Mouse (Mus musculus) natural killer cell, adult 2 months (primary cell): ENCODE data around the gene Fam107a.
A peak's percentile ranks its signal among the peaks of the same experiment; 100 is the strongest.
"Not testable (repeated sequence)": the region's sequence is repeated elsewhere in the genome, so short reads cannot be mapped to it uniquely, and the experiment has no call there.

Experiments
- DNase-seq, 2 experiments: peaks; one replicate each; pipeline ENCODE4 v3.0.0; 2022; ENCODE audit warnings: low spot score in 2 of 2

The Fam107a gene

GRCm38 (mm10) chr14:8316366-8317193, 1.2 kb downstream of the Fam107a start:
- no peak for DNase-seq

GRCm38 (mm10) chr14:8315169-8315568, 2.7 kb downstream of the Fam107a start:
- no peak for DNase-seq

- DNase-seq = peak in 1 of 2 experiments; percentile 8
Measured at GRCm38 (mm10) chr14:8314536-8314935, 3.3 kb downstream of the Fam107a start.

GRCm38 (mm10) chr14:8313877-8314276, 3.9 kb downstream of the Fam107a start:
- no peak for DNase-seq

GRCm38 (mm10) chr14:8309621-8310141, 8.1 kb downstream of the Fam107a start:
- no peak for DNase-seq

GRCm38 (mm10) chr14:8308650-8309049, 9.2 kb downstream of the Fam107a start:
- no peak for DNase-seq

GRCm38 (mm10) chr14:8306884-8307283, 10.9 kb downstream of the Fam107a start:
- DNase-seq = no peak

- no peak for DNase-seq
Measured at GRCm38 (mm10) chr14:8305014-8305413, 12.8 kb downstream of the Fam107a start.

GRCm38 (mm10) chr14:8304082-8304481, 13.7 kb downstream of the Fam107a start:
- DNase-seq = no peak

GRCm38 (mm10) chr14:8302687-8303086, 15.1 kb downstream of the Fam107a start:
- DNase-seq = no peak

- DNase-seq = peak in 1 of 2 experiments; percentile 10
Measured at GRCm38 (mm10) chr14:8300281-8300680, 17.5 kb downstream of the Fam107a start.

- DNase-seq = no peak
Measured at GRCm38 (mm10) chr14:8297889-8298293, 19.9 kb downstream of the Fam107a start.

GRCm38 (mm10) chr14:8294257-8294656, 23.6 kb downstream of the Fam107a start:
- no peak for DNase-seq

GRCm38 (mm10) chr14:8286595-8286994, 31.2 kb downstream of the Fam107a start:
- not testable (repeated sequence) for DNase-seq

- no peak for DNase-seq
Measured at GRCm38 (mm10) chr14:8283784-8284183, 34.0 kb downstream of the Fam107a start.

- DNase-seq = not testable (repeated sequence)
Measured at GRCm38 (mm10) chr14:8271281-8271680, 46.5 kb downstream of the Fam107a start.

- DNase-seq = no peak
Measured at GRCm38 (mm10) chr14:8264378-8264777, 53.4 kb downstream of the Fam107a start.

GRCm38 (mm10) chr14:8262242-8262641, 55.6 kb downstream of the Fam107a start:
- no peak for DNase-seq

- DNase-seq = no peak
Measured at GRCm38 (mm10) chr14:8260214-8260613, 57.6 kb downstream of the Fam107a start.

GRCm38 (mm10) chr14:8259166-8259565, 58.7 kb downstream of the Fam107a start, which contains the start of gene Acox2:
Gene Acox2 (minus strand): TSS chr14:8259353.
- DNase-seq = no peak

GRCm38 (mm10) chr14:8258752-8259151, 59.1 kb downstream of the Fam107a start:
- DNase-seq = no peak

GRCm38 (mm10) chr14:8258335-8258627, 59.5 kb downstream of the Fam107a start:
- DNase-seq = no peak

GRCm38 (mm10) chr14:8257521-8258334, 60.1 kb downstream of the Fam107a start:
- no peak for DNase-seq
